Mouse (Mus musculus) embryonic stem cell, embryonic (primary cell): ENCODE measurements at regions not wholly inside any gene's neighbourhood (a gene's known extent, or its start where the extent isn't known, plus 50 kb on each side); places are given as distances from the start of the nearest gene placed in this dataset.

ENCODE experiments used
- CTCF ChIA-PET, 4 experiments: fragments of 300-600 bp in 2 of 4; fragments of 350-600 bp in 2 of 4; sonication (Branson Sonifier 250); formaldehyde crosslinking; loops; one replicate each; lab custom pipeline; 2022; ENCODE audit warnings: inconsistent platforms in 2 of 4; lab: Charles Lee
- POLR2A ChIA-PET, 4 experiments: fragments of 300-600 bp in 2 of 4; fragments of 350-600 bp in 2 of 4; sonication (Branson Sonifier 250); formaldehyde crosslinking; loops; one replicate each; lab custom pipeline; 2022; ENCODE audit warnings: antibody characterized with exemption in 4 of 4, inconsistent platforms in 1 of 4; lab: Charles Lee

DNA sequence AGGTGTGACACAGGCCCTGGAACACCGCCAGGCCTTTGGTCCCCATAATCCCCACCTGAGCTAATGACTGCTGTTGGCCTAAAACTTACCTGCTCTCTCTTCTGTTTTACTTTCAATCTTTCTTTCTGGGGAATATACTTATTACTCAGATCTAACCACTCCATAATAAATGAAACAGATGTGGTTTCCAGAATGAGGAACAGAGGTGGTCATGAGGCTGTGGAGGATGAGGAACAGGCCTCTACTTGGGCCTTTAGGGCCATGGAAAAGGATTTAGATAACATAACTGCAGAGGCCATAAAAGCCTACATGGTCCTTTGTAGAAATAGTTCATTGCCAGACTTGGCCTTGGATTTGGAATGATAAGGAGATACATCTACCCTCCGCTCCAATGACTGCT, 74.1 kb downstream of the B3gnt5 start:
- POLR2A ChIA-PET = no interaction called here
- CTCF ChIA-PET = no interaction called here

DNA sequence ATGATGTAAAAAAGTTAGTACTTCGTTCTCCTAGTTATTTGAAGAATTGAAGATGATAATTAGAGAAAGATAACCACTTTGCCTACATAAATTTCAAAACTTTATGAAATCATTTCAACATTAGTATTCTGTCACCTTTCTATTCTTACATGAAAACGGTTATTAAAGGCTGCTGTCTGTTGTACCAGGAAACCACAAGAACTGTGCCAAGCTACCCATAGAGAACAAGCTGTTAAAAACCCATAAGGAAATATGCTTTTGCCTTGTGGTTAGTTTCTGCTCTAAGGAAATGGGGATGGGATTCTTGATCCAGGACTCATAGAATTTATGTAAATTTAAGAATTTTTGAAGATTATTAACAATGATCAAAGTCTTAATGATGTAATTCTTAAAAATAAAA, 74.7 kb downstream of the B3gnt5 start:
- ChIA-PET CTCF (no interaction called here), POLR2A (no interaction called here)

DNA sequence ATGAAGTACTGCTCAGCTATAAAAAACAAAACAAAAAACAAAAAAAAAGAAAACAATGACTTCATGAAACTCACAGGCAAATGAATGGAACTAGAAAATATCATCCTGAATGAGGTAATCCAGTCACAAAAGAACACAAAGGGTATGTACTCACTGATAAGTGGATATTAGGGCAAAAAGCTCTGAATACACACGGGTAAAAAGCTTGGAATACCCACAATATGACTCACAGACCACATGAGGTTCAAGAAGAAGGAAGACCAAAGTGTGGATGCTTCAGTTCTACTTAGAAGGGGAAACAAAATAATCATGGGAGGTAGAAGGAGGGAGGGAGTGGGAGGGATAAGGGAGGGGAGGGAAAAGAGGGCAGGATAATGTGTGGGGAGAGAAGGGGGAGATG, 79.8 kb downstream of the B3gnt5 start:
- CTCF ChIA-PET = no interaction called here
- POLR2A ChIA-PET = no interaction called here

DNA sequence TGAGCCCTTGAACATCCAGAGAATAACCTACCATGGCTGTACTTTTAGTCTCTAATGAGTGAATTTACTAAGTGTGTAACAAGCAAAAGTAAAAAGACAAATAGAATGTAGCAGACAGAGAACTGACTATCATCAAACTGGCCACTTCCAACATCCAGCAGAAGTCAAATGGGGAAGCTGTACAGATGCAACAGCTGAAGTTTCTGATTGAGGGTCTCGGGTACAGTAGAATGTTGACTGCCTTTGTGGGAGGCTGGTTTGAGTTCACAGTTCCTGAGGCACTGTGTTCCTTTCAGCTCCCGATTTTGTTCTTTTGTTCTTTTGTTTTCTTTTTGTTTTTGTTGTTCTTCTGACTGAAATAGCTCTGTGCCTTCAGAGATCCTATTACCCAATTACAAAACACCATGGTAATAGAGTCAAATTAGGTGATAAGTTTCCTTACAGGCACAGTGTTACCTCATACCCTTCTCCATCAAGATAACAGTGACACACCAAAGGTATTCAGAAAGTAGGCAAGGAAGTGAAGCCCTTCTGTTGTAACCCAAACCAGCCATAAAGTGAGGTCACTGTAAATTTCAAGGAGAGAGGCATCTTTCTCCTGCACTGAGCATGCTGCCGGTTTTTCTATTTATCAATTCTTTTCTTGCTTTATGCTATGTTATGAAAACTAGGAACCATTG, 82.5 kb downstream of the B3gnt5 start:
- ChIA-PET CTCF (no interaction called here), POLR2A (interaction anchor here in 2 of 4 experiments (1.1 to 1.3 kb wide), 2 partner anchors 82 to 83 kb away, joined by 3 read pairs; partner anchors contain the start of gene B3gnt5 (in 2 of the 2))

DNA sequence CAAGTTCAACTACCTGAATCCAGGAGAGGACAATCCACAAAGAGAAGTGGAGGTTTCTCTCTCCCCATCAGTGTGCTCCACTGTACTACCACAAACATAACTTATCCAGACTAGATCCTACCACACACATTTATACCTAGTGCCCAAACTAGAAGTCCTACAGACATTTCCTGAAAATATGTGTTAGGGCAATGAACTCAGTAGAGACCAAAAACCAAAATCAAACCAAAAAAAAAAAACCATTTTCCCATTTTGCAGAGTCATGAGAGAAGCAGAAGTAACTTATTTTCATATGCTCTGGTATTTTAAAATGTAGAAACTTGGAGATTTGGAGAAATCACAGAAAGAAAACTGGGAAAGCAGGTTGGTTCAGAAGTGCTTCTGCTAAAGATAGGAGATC, 83.7 kb downstream of the B3gnt5 start:
- ChIA-PET CTCF (no interaction called here), POLR2A (no interaction called here)

DNA sequence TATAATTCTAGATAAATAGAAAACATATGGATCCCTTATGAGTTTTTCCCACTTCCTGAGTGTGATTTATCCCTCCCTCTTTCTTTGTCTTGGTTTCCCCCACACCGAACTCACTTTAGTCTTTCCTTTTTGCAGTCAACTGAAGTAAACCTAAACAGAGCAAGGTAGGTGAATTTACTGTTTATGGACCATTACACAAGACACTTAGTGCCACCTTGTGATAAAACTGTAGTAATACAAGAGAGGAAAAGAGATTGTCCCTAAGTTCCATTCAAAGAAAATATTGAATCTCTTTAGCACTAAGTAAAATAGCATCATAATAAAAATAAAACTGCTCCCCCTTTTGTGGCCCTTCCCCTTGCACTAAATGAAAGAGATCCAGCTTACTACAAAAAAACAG, 88.4 kb downstream of the B3gnt5 start:
- ChIA-PET POLR2A (no interaction called here), CTCF (interaction anchor here in 1 of 4 experiments (1.3 kb wide), 1 partner anchor 59 kb away, joined by 4 read pairs; no protein-coding TSS in a partner anchor)

DNA sequence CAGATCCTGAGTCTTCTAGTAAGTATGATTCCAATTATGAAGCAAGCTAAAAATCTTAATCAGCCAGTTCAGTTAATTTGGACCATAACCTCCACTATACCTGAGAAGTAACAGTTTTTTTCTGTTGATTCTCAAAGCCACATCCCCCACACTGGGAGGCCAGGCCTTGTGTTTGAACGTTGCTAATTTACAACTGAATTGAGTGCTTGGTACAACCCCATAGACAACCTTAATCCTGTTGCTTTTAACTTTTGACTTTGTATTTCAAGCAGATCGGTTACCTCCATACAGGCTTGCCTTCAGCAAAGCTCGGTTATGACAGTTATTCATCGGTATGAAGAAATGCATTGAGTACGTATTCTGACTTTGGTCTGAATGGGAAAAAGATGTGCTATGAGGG, 105.3 kb downstream of the B3gnt5 start:
- CTCF ChIA-PET = no interaction called here
- POLR2A ChIA-PET = interaction anchor here in 2 of 4 experiments (0.8 to 1.0 kb wide), 2 partner anchors 14 to 233 kb away, joined by 3 to 4 read pairs; no protein-coding TSS in a partner anchor

DNA sequence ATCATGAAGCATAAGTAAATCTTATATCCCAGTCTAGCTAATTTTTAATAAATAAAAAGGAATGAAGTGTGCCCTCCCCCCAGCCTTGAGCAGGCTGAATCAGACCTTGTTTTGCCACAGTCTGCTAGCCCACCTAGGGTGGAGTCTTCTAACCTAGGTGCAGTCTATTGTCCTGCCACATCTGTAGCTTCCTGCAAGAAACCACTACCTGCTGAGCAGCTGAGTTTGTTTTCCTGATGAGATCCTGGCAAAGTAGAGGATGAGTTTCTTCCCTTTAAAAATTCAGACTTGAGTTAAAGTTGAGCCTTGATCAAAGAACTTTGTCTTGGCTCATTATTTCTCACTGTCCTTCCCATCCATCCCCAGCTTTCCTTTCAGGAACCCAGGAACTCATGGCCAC, 105.9 kb downstream of the B3gnt5 start:
- POLR2A ChIA-PET = interaction anchor here in 2 of 4 experiments (0.8 to 1.0 kb wide), 2 partner anchors 15 to 232 kb away, joined by 3 to 4 read pairs; no protein-coding TSS in a partner anchor
- CTCF ChIA-PET = no interaction called here

DNA sequence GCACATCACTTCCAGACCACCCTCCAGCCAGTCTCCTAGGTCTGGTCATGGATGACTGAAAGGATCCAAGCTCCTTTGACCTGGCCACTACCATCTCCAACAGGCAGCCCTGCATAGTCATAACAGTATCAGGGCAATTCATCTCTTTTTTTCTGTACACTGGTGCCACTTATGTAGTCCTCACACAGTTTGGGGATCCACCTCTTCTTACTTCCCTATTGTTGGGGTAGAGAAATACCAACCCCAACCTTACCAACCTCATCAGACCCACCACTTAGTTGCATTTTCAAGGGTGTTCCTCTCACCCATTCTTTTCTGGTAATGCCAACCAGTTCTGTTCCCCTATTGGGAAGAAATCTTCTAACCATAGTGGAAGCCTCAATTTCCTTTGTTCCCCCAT, 109.4 kb downstream of the B3gnt5 start:
- ChIA-PET CTCF (no interaction called here), POLR2A (no interaction called here)

DNA sequence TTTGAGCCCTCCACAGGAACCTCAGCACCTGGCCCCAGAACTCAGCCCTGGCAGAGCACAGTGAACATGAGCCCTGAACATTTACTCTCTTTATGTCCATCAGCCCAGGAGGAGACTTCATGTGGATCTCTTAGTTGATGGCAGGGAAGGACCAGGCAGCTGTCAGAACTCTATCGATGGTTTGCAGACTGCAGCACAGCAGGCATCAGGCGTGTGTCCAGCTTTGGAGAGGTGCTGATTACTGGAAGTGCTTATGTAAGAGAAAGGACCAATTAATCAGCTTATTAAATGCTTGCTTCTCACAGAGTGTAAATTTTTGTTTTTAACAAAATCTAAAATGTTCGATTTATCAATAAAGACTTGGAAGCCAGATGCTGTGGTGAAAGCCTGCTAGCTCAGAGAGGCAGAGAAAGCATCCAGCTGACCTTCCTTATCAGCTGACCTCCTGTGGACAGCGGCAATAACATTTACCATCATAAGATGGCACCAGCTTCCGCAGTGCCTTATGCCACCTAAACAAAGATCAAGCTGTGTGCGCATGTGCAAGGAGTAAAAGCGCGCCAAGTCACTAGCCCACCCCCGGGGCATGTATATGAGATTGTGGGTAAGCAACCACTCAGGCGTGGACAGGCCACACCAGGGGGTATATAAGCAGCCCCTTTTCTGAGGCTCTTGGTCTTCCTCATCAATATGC, 105.8 kb downstream of the Klhl6 start:
- ChIA-PET POLR2A (no interaction called here), CTCF (no interaction called here)

DNA sequence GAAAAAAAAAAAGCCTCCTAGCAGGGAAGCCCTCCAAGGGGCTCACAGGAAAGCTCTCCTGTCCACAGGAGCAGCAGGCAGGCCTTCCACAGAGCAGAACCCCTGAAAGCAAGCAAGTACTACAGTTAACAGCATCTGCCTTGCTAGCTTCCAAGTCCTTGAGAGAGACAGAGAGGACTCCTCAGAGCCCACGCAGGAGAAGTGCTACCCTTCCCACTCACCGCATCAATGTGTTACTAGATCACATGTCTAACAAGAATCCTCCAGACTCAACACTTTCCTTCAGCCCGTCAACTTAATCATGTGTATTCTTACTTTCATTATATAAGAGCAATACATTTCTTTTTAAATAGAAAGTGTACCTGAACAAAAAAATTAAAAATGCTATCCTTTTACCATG, 99.9 kb downstream of the Klhl6 start:
- ChIA-PET POLR2A (no interaction called here), CTCF (interaction anchor here in 1 of 4 experiments (0.7 kb wide), 1 partner anchor 834 kb away, joined by 3 read pairs; no protein-coding TSS in a partner anchor)

DNA sequence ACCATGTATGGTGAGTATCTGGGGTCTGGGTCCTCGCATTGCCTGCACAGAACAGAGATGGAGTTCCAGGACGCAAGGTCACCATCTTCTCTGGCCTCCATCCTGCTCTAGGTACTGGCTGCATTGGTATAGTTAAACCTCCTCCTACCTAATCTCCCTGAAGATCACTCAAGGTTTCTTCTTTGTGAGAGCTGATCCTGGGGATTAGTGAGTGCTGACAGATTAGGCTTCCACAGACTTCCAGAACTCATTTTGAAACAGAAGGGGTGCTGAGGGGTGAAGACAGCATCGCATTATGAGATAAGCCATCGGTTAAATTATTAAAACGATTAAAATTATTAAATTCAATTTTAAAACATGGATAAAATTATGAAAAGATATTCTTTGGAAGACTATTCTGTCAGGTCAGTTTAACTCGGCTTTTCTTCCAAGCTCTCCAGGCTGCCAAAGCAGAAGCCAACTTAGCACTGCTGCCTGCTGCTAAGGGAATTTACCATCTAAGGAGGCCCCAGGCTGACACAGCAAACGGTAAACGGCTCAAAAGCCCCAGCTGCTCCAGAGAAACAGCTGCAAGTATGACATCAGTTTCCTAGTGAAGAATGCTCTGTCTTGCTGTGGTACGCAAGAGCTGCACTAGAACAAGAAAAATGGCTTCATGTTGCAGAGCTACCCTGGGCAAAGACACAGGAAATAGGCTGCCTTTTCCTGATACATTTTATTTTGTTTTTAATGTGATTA, 98.9 kb downstream of the Klhl6 start:
- ChIA-PET CTCF (no interaction called here), POLR2A (no interaction called here)

DNA sequence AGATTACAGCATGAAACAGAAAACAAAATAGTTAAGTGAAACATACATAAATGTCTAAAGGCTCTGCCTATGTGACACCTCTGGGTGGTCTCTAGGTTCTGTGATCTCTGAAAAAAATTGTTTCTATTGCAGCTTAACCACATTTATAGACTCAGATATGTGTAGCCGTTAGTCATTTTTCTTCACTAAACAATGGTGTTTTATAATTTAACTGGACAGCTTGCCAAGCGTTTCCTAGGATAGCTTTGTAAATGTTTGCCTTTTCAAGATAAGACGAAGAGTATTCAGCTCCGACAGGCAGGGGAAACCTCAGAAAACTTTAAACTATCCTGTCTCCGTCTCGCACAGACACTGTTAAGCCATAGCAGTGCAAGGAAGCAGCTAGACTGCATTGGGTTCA, 98.3 kb downstream of the Klhl6 start:
- CTCF ChIA-PET = no interaction called here
- POLR2A ChIA-PET = no interaction called here

DNA sequence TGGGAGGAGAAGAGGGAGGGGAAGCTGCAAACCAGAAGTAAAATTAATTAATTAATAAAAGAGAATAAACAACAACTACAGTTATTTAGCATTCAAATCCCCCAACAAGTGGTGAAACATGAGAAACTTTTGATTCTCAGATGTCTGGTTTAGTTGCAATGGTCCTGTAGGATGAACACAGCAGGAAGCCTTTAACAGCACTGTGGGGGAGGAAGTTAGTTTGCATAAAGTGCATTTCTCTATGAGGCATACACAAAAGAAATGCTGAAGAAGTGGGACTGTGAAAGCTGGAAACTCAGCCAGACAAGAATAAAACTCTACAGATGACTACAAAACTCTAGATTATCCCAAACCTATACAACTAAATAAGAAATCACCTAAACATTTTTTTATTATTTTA, 96.2 kb downstream of the Klhl6 start:
- CTCF ChIA-PET = no interaction called here
- POLR2A ChIA-PET = no interaction called here

DNA sequence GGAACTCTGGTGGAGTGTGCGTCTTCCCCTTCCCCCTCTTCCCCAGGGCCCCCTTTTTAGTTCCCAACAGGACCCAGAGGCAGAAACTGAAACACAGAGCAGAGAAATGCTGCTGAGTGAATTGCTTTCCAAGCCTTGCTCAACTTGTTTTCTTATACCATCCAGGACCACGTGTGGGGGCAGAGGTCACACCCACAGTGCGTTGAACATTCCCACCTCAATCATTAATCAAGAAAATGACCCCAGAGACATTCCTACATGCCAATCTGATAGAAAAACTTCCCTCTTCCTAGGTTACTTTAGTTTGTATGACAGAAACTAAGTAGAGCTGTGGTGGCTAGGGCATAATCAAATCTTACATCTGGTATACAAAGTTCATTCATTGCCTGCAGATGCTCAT, 93.3 kb downstream of the Klhl6 start:
- ChIA-PET POLR2A (interaction anchor here in 1 of 4 experiments (0.7 kb wide), 1 partner anchor 938 kb away, joined by 4 read pairs; no protein-coding TSS in a partner anchor), CTCF (no interaction called here)

DNA sequence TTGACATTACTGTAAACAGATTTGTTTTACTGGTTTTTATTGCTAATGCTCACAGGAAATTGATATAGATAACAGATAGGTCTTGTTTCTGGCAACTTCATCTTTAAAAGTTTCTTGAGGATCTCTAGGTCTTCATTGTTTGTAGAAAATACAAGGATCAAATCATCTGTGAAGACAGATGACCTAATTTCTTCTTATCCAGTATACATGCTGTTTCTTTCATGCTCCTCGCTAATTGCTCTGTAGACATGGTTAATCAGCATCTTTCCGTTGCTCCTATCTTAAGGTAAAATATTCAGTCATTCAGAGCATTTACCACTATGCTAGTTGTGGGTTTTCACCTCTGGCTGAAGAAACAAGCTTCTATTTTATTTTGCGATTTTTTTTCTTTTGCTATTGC, 91.4 kb downstream of the Klhl6 start:
- ChIA-PET CTCF (no interaction called here), POLR2A (no interaction called here)

DNA sequence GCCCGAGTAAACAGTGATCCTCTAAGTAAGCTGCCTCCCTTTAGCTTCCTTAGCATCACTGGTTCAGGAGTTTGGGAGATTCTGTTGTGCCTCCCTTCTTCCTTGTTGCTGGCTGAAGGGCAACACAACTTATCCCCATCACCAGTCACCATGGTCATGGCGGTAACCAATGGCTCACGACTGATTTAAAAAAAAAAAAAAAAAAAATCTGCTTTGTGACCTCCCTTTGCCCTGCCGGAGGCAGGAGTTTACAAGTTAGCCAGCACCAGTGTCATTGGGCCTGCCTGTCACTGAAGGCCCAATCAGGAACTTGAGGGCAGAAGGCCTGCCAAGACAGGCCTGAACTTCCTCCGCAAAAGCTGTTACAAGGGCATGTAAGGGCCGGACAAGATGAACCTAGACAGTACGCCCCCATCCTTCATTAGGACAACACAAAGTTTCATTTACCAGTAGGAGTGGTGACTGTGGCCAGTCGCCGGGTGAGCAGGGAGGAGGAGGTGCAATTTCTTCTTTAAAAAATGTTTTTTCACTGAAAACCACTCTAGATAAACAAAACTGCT, 88.3 kb downstream of the Klhl6 start:
- POLR2A ChIA-PET = interaction anchor here in 2 of 4 experiments (0.7 to 1.3 kb wide), 3 partner anchors 9 to 189 kb away, joined by 3 read pairs; no protein-coding TSS in a partner anchor

More for the DNA sequence above, 88.3 kb downstream of the Klhl6 start:
- CTCF ChIA-PET = no interaction called here
